Mouse (Mus musculus): Measurements from ENCODE around the gene Coro7. TPM values are rescaled to one million over a fixed set of nuclear protein-coding genes. Genes with fewer than 3 reads are reported as not detected.

Gene Coro7
- polyA plus RNA-seq (2015; fragmentation: Nextera tagmentation; extraction: Ambion mirVana), result 29.2 and 30.5 TPM in 2 replicates

DNA sequence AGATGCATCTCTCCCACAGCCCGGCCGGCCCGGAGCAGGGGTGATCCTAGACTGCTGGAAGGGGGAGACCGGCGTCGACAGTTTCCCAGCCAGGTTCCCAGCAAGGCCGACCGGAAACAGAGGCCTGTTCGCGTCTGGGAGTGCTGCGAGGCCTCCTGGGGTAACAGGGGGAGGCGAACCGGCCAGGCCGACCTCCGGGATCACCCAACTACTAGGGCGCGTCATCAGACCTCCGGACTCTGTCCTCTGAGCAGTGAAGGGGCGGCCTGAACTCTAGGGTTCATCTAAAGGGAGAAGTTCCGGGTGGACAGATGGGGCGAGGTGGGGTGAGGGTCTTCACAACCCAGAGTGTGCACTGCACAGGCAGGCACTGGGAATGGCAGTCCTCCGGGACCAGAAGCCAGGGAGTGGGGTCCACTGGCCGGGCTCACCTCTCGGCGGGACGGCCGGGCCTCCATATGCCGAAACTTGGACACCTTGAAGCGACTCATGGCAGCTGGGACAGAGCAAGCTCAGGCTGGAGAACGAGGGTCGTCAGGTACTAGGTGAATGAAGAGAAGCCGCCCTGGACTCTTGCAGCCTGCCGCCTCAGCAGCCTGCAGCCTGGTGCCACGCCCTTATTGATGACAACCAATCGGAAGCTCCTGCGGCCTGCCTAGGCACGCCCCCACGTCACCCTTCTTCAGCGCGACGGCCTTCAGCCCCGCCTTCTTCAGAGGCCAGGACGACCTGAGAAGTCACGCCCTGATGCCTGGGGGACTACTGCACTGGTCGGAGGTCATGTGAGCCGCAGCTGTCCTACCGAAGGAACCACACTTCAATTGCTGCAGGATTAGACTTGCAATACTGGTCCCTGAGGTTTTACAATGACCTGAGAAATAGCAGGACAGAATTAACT lies at the start of gene Coro7:
Gene Coro7 (minus strand): TSS at position 657 of the 898 bp plus-strand sequence.
- H3K4me3 ChIP-seq (ENCODE audit: low read length), result peak within 1 kb of the TSS; percentile 79
- peak within 1 kb of the TSS; percentile 68 for H3K9ac ChIP-seq (ENCODE audit: low read depth, low read length)
- peaks cover 15% of the 10 kb centered on the region for H3K4me1 ChIP-seq (ENCODE audit: control insufficient read depth, insufficient read depth, low read length)
- WGBS, result under 1% methylated on average over 47 of the region's 47 CpGs
- H3K36me3 ChIP-seq (ENCODE audit: control insufficient read depth, insufficient read depth, low read length), result 0 out of 2 replicates have a peak, but pooled peaks cover 5% of the 10 kb centered on the region
- peak; percentile 87 for ATAC-seq
- no peaks in the 10 kb centered on the region for H3K9me3 ChIP-seq (ENCODE audit: control insufficient read depth, low read length)
- H3K27ac ChIP-seq (ENCODE audit: low read length), result peak within 1 kb of the TSS; percentile 80
- H3K27me3 ChIP-seq (replicated peaks; ENCODE audit: control insufficient read depth, insufficient read depth, low read length), result no peaks in the 10 kb centered on the region
- peak within 1 kb of the TSS; percentile 63 for H3K4me2 ChIP-seq (ENCODE audit: low read depth, low read length)

DNA sequence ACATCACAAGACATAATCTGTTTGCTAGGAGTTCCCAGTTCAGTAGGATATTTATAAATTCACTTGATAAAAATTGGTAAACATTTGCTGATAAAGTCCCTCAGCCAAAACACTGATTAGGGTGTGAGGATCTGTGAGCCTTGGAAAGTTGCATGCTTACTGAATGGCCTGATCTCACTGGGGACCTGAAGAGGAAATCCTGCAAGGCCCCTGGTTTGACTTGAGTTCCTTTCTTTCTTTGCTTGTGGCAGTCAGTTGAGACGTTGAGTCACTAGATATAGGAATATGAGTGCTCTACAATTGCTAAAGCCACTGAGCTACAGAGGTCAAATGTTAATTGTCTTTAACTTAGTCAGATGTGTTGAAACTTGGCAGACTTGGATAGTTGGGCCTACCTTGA lies 48.4 kb upstream of the Coro7 start:
- no peak for ATAC-seq
- no peak overlapping the region for H3K4me3 ChIP-seq (ENCODE audit: low read length)
- H3K4me2 ChIP-seq (ENCODE audit: low read depth, low read length), result no peak overlapping the region
- WGBS, result 42% methylated on average over 1 of the region's 1 CpGs
- H3K27me3 ChIP-seq (replicated peaks; ENCODE audit: control insufficient read depth, insufficient read depth, low read length), result no peaks in the 10 kb centered on the region
- peaks cover 4% of the 10 kb centered on the region; the same call in 1 of the 2 replicates for H3K4me1 ChIP-seq (ENCODE audit: control insufficient read depth, insufficient read depth, low read length)
- no peak overlapping the region for H3K9ac ChIP-seq (ENCODE audit: low read depth, low read length)
- no peaks in the 10 kb centered on the region for H3K36me3 ChIP-seq (ENCODE audit: control insufficient read depth, insufficient read depth, low read length)
- no peaks in the 10 kb centered on the region for H3K9me3 ChIP-seq (ENCODE audit: control insufficient read depth, low read length)
- no peak overlapping the region for H3K27ac ChIP-seq (ENCODE audit: low read length)

- Histone ChIP-seq H3K36me3 (ENCODE audit: control insufficient read depth, insufficient read depth, low read length) (no peaks in the 10 kb centered on the region), H3K27me3 (replicated peaks; ENCODE audit: control insufficient read depth, insufficient read depth, low read length) (no peaks in the 10 kb centered on the region), H3K4me3 (ENCODE audit: low read length) (no peak overlapping the region), H3K9me3 (ENCODE audit: control insufficient read depth, low read length) (no peaks in the 10 kb centered on the region), H3K27ac (ENCODE audit: low read length) (no peak overlapping the region), H3K9ac (ENCODE audit: low read depth, low read length) (0 out of 2 replicates have a peak overlapping the region, but pooled peaks have one; percentile 12), H3K4me1 (ENCODE audit: control insufficient read depth, insufficient read depth, low read length) (peaks cover 4% of the 10 kb centered on the region; the same call in 1 of the 2 replicates), H3K4me2 (ENCODE audit: low read depth, low read length) (peak overlapping the region; percentile 70)
- no peak for ATAC-seq
- 91% methylated on average over 1 of the region's 1 CpGs for WGBS
These were observed 47.9 kb upstream of the Coro7 start for GRCm38 (mm10) chr16:4727526-4727925.

- H3K9me3 ChIP-seq (ENCODE audit: control insufficient read depth, low read length), result no peaks in the 10 kb centered on the region
- 1% methylated on average over 40 of the region's 40 CpGs for WGBS
- peak; percentile 88 for ATAC-seq
These were observed 47.1 kb upstream of the Coro7 start for GRCm38 (mm10) chr16:4726528-4727128.

GRCm38 (mm10) chr16:4725780-4726527 lies 46.4 kb upstream of the Coro7 start, which contains the start of gene Hmox2:
Hmox2 (plus strand) TSS chr16:4726361.
- peak within 1 kb of the TSS; percentile 90 for H3K27ac ChIP-seq (ENCODE audit: low read length)
- H3K36me3 ChIP-seq (ENCODE audit: control insufficient read depth, insufficient read depth, low read length), result no peaks in the 10 kb centered on the region
- 5% methylated on average over 35 of the region's 35 CpGs for WGBS
- H3K4me2 ChIP-seq (ENCODE audit: low read depth, low read length), result peak within 1 kb of the TSS; percentile 82
- peak within 1 kb of the TSS; percentile 92 for H3K4me3 ChIP-seq (ENCODE audit: low read length)
- H3K27me3 ChIP-seq (replicated peaks; ENCODE audit: control insufficient read depth, insufficient read depth, low read length), result no peaks in the 10 kb centered on the region
- H3K4me1 ChIP-seq (ENCODE audit: control insufficient read depth, insufficient read depth, low read length), result peaks cover 4% of the 10 kb centered on the region; the same call in 1 of the 2 replicates
- no peaks in the 10 kb centered on the region for H3K9me3 ChIP-seq (ENCODE audit: control insufficient read depth, low read length)
- peak within 1 kb of the TSS; percentile 92 for H3K9ac ChIP-seq (ENCODE audit: low read depth, low read length)
- peak; percentile 98 for ATAC-seq

More at GRCm38 (mm10) chr16:4726528-4727128, 47.1 kb upstream of the Coro7 start:
- H3K4me1 ChIP-seq (ENCODE audit: control insufficient read depth, insufficient read depth, low read length), result peaks cover 4% of the 10 kb centered on the region; the same call in 1 of the 2 replicates
- no peaks in the 10 kb centered on the region for H3K27me3 ChIP-seq (replicated peaks; ENCODE audit: control insufficient read depth, insufficient read depth, low read length)
- peak overlapping the region; percentile 92 for H3K9ac ChIP-seq (ENCODE audit: low read depth, low read length)
- H3K27ac ChIP-seq (ENCODE audit: low read length), result peak overlapping the region; percentile 90
- H3K36me3 ChIP-seq (ENCODE audit: control insufficient read depth, insufficient read depth, low read length), result no peaks in the 10 kb centered on the region
- H3K4me3 ChIP-seq (ENCODE audit: low read length), result peak overlapping the region; percentile 92
- H3K4me2 ChIP-seq (ENCODE audit: low read depth, low read length), result peak overlapping the region; percentile 70

- H3K4me3 ChIP-seq (ENCODE audit: low read length), result no peak overlapping the region
- H3K9ac ChIP-seq (ENCODE audit: low read depth, low read length), result no peak overlapping the region
- H3K27me3 ChIP-seq (replicated peaks; ENCODE audit: control insufficient read depth, insufficient read depth, low read length), result no peaks in the 10 kb centered on the region
- no peak overlapping the region for H3K27ac ChIP-seq (ENCODE audit: low read length)
- peaks cover 4% of the 10 kb centered on the region; the same call in 1 of the 2 replicates for H3K4me1 ChIP-seq (ENCODE audit: control insufficient read depth, insufficient read depth, low read length)
- ATAC-seq, result no peak
- 74% methylated on average over 4 of the region's 4 CpGs for WGBS
- H3K36me3 ChIP-seq (ENCODE audit: control insufficient read depth, insufficient read depth, low read length), result no peaks in the 10 kb centered on the region
- H3K9me3 ChIP-seq (ENCODE audit: control insufficient read depth, low read length), result no peaks in the 10 kb centered on the region
- H3K4me2 ChIP-seq (ENCODE audit: low read depth, low read length), result no peak overlapping the region
These were observed 45.7 kb upstream of the Coro7 start for GRCm38 (mm10) chr16:4725266-4725665.

GRCm38 (mm10) chr16:4722915-4723209 lies 43.3 kb upstream of the Coro7 start:
- Histone ChIP-seq H3K9me3 (ENCODE audit: control insufficient read depth, low read length) (no peaks in the 10 kb centered on the region), H3K4me2 (ENCODE audit: low read depth, low read length) (no peak overlapping the region), H3K4me1 (ENCODE audit: control insufficient read depth, insufficient read depth, low read length) (peaks cover 4% of the 10 kb centered on the region; the same call in 1 of the 2 replicates), H3K9ac (ENCODE audit: low read depth, low read length) (no peak overlapping the region), H3K4me3 (ENCODE audit: low read length) (no peak overlapping the region), H3K27me3 (replicated peaks; ENCODE audit: control insufficient read depth, insufficient read depth, low read length) (no peaks in the 10 kb centered on the region), H3K27ac (ENCODE audit: low read length) (no peak overlapping the region; the same call in 1 of the 2 replicates), H3K36me3 (ENCODE audit: control insufficient read depth, insufficient read depth, low read length) (no peaks in the 10 kb centered on the region)
- no peak for ATAC-seq
- 69% methylated on average over 3 of the region's 3 CpGs for WGBS

DNA sequence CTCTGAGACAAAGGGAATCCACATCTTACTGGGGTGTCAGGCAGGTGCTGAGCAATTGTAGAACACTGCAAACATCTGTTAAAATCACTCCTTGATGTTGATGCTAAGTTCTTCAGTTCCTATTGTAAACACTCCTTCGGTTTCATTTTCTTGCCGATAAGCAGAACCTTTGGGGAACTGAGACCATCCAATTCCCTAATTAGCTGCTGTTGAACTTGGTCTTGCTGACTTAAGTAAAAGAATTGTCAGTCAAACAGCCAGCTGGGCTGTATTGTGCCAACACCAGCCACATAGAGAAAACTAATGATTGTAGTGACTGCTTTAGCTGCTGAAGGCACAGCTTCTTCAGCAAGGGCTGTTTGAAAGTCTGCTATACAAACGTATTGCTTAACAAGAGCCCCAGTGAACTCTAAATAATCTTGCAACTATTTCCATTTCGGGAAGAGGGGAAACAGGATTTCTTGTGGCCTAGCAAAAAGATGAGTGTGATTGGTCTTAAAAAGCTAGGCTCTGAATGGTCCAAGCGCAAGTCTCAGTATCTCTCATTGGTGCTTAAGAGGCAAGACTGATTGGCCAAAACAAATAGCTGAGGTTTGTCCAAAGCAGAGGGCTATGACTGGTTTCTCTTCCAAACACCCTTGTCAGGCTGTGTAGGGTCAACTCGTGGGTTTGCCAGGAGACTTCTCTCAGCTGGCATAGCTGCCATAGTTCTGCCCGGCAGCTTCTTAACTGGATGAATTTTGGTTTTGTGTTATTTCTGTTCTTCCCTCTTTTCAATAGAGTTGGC lies 42.7 kb upstream of the Coro7 start:
- H3K9ac ChIP-seq (ENCODE audit: low read depth, low read length), result no peak overlapping the region
- H3K27ac ChIP-seq (ENCODE audit: low read length), result no peak overlapping the region; the same call in 1 of the 2 replicates
- no peak overlapping the region for H3K4me2 ChIP-seq (ENCODE audit: low read depth, low read length)
- H3K4me3 ChIP-seq (ENCODE audit: low read length), result no peak overlapping the region
- no peaks in the 10 kb centered on the region for H3K4me1 ChIP-seq (ENCODE audit: control insufficient read depth, insufficient read depth, low read length)
- no peaks in the 10 kb centered on the region for H3K27me3 ChIP-seq (replicated peaks; ENCODE audit: control insufficient read depth, insufficient read depth, low read length)
- no peak for ATAC-seq
- 66% methylated on average over 7 of the region's 7 CpGs for WGBS
- H3K36me3 ChIP-seq (ENCODE audit: control insufficient read depth, insufficient read depth, low read length), result no peaks in the 10 kb centered on the region
- no peaks in the 10 kb centered on the region for H3K9me3 ChIP-seq (ENCODE audit: control insufficient read depth, low read length)
